Mouse (Mus musculus): ENCODE data around the gene Fabp1. TPM values are rescaled to one million over a fixed set of nuclear protein-coding genes. Genes with fewer than 3 reads are reported as not detected.

Fabp1 gene
- 1 to 10 TPM in 1 of 2 experiments, not detected in 1; 1.1 TPM for polyA plus RNA-seq (2017; shearing (Covaris generic))

DNA sequence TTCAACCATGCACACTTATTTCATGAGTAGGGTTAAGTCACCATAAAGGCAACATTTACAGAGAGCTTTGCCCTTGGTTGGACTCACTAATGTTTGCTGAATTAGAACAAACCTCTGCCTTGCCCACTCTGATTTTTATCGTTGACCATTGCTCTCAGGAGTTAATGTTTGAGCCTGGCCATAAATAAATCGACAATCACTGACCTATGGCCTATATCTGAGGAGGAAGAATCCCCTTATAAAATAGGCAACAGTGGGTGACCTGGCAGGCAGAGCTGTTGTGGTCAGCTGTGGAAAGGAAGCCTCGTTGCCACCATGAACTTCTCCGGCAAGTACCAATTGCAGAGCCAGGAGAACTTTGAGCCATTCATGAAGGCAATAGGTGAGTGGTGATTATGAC lies at the start of gene Fabp1:
Gene Fabp1 (plus strand): TSS at position 216 of the 400 bp plus-strand sequence.

Other genes starting within 250 kb of the Fabp1 start
- gene Foxi3, start 243.3 kb upstream of the Fabp1 start, polyA plus RNA-seq (2017; shearing (Covaris generic)): under 1 TPM in 1 of 2 experiments, not detected in 1; 0.59 TPM
- 1 to 10 TPM; 1.9 to 3.2 TPM for gene Thnsl2, start 55.4 kb upstream of the Fabp1 start, polyA plus RNA-seq (2017; shearing (Covaris generic))
- gene Krcc1, start 71.8 kb downstream of the Fabp1 start, polyA plus RNA-seq (2017; shearing (Covaris generic)): 100 to 1,000 TPM in 1 of 2 experiments, 10 to 100 TPM in 1; 87.1 to 106 TPM
- gene Smyd1, start 122.4 kb downstream of the Fabp1 start, polyA plus RNA-seq (2017; shearing (Covaris generic)): 1 to 10 TPM in 1 of 2 experiments, not detected in 1; 1.7 TPM
- 10 to 100 TPM; 16.1 to 19.5 TPM for gene Cd8b1, start 123.0 kb downstream of the Fabp1 start, polyA plus RNA-seq (2017; shearing (Covaris generic))
- under 1 TPM; 0.45 to 0.81 TPM for gene Cd8a, start 173.6 kb downstream of the Fabp1 start, polyA plus RNA-seq (2017; shearing (Covaris generic))
- 10 to 100 TPM; 32.1 to 38.0 TPM for gene Rmnd5a, start 240.8 kb downstream of the Fabp1 start, polyA plus RNA-seq (2017; shearing (Covaris generic))

Measured in inflammation-experienced regulatory T-cells (primary cell).